Mouse (Mus musculus): ENCODE measurements at regions not wholly inside any gene's neighbourhood (a gene's known extent, or its start where the extent isn't known, plus 50 kb on each side); places are given as distances from the start of the nearest gene placed in this dataset.

GRCm38 (mm10) chr13:44420941-44421340 lies 308.3 kb upstream of the Jarid2 start:
- TF ChIP-seq CTCF (conservative IDR thresholded peaks at IDR 0.05; ENCODE audit: low read length) (no peak), POU5F1 (IDR thresholded peaks at IDR 0.05; ENCODE audit: borderline replicate concordance, low read length) (no peak), NANOG (IDR thresholded peaks at IDR 0.05; ENCODE audit: borderline replicate concordance, low read length) (no peak)

Measured in E14TG2a.4 (cell line).